Mouse (Mus musculus) mesoderm, embryonic 11.5 days (tissue): ENCODE data around the gene Olfr341.

ENCODE experiments used
- DNase-seq: peaks from one replicate; pipeline ENCODE4 v3.0.0-alpha.2; 2012; ENCODE audit warnings: low read depth, low spot score

Olfr341 gene

GRCm38 (mm10) chr2:36482368-36482767, at the start of gene Olfr341:
Olfr341 (minus strand) TSS chr2:36482468.
- DNase-seq = no peak

GRCm38 (mm10) chr2:36524698-36525097, 42.4 kb upstream of the Olfr341 start, which contains the start of gene Olfr342:
Olfr342 (plus strand) TSS chr2:36524998.
- no peak for DNase-seq

- DNase-seq = no peak
These were observed 8.6 kb downstream of the Olfr341 start for GRCm38 (mm10) chr2:36473634-36474033.

- DNase-seq = no peak
These were observed 30.0 kb downstream of the Olfr341 start, which contains the start of gene Olfr340 for GRCm38 (mm10) chr2:36452287-36452686. Olfr340 (plus strand) TSS chr2:36452587.
